Mouse (Mus musculus): ENCODE data around the gene Nubp2.

DNA sequence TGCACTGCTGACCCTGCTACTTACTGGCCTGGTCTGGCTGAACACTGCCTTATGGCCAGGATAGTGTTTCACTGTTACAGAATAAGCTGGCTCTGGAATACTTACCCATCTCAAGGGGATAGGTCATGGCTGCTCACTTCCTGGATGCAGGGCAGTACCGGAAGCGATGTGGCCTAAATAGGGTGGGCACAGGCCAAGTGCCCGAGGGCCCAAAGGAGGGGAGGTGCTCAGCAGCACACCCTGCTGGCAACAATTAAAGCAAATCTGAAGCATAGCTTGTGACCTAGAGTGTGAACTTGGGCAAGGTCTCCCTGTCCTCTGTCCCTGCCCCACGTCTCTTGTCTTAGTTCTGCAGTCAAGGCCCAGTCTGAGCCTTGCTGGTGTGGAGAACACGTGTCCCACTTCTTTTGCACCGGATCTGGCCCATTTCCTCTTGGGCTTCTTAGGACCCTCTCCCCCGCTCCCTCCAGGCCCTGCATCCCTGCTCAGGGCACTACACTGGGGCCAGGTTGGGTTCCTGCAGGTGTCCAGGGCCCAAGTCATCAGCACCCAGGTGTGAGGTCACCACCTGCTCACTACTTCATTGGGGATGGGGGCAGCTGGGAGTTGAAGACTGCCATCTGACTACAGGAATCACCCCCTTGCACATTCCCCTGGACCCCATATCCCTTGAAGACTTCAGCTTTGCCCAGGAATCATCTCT is 4.3 kb downstream of the Nubp2 start:
- peak; percentile 80 for TF ChIP-seq CTCF (IDR thresholded peaks at IDR 0.05; ENCODE audit: low read depth)
- no peak for TF ChIP-seq EP300 (IDR thresholded peaks at IDR 0.05; ENCODE audit: low read depth)

All from liver, postnatal 0 days (tissue).